Mouse (Mus musculus): Measurements from ENCODE around the gene Ndufa10. TPM values are rescaled to one million over a fixed set of nuclear protein-coding genes. Genes with fewer than 3 reads are reported as not detected.

The Ndufa10 gene
- polyA plus RNA-seq, 1 experiment from 2014 or later, result 309 TPM

GRCm38 (mm10) chr1:92468891-92469290, 4.8 kb downstream of the Ndufa10 start:
- no peaks in the 10 kb centered on the region for H3K27me3 ChIP-seq (ENCODE audit: control insufficient read depth, insufficient read depth, low read depth, low read length)
- no peak for ATAC-seq
- H3K4me2 ChIP-seq (ENCODE audit: low read length), result no peak overlapping the region
- no peaks in the 10 kb centered on the region for H3K9me3 ChIP-seq (replicated peaks; ENCODE audit: control insufficient read depth, low read length, poor library complexity, severe bottlenecking)
- H3K4me1 ChIP-seq (ENCODE audit: control insufficient read depth, insufficient read depth, low read length), result peaks cover 16% of the 10 kb centered on the region
- H3K9ac ChIP-seq (ENCODE audit: low read depth, low read length), result no peak overlapping the region
- peaks cover 31% of the 10 kb centered on the region for H3K36me3 ChIP-seq (ENCODE audit: control insufficient read depth, insufficient read depth, low read length)
- WGBS, result 94% methylated on average over 4 of the region's 4 CpGs
- H3K4me3 ChIP-seq (ENCODE audit: low read depth, low read length), result no peak overlapping the region
- H3K27ac ChIP-seq (ENCODE audit: low read length), result no peak overlapping the region

- 89% methylated on average over 6 of the region's 6 CpGs for WGBS
- Histone ChIP-seq H3K9me3 (replicated peaks; ENCODE audit: control insufficient read depth, low read length, poor library complexity, severe bottlenecking) (no peaks in the 10 kb centered on the region), H3K27ac (ENCODE audit: low read length) (no peak overlapping the region), H3K4me2 (ENCODE audit: low read length) (no peak overlapping the region), H3K4me3 (ENCODE audit: low read depth, low read length) (no peak overlapping the region), H3K27me3 (ENCODE audit: control insufficient read depth, insufficient read depth, low read depth, low read length) (no peaks in the 10 kb centered on the region), H3K4me1 (ENCODE audit: control insufficient read depth, insufficient read depth, low read length) (no peaks in the 10 kb centered on the region), H3K9ac (ENCODE audit: low read depth, low read length) (no peak overlapping the region), H3K36me3 (ENCODE audit: control insufficient read depth, insufficient read depth, low read length) (peaks cover 47% of the 10 kb centered on the region)
- ATAC-seq, result no peak
These were observed 15.2 kb downstream of the Ndufa10 start for GRCm38 (mm10) chr1:92458416-92458815.

GRCm38 (mm10) chr1:92457758-92458157, 15.9 kb downstream of the Ndufa10 start:
- ATAC-seq, result no peak

GRCm38 (mm10) chr1:92453751-92454445, 19.8 kb downstream of the Ndufa10 start:
- WGBS, result 80% methylated on average over 8 of the region's 8 CpGs
- H3K36me3 ChIP-seq (ENCODE audit: control insufficient read depth, insufficient read depth, low read length), result peaks cover 40% of the 10 kb centered on the region

More at GRCm38 (mm10) chr1:92457758-92458157, 15.9 kb downstream of the Ndufa10 start:
- H3K4me3 ChIP-seq (ENCODE audit: low read depth, low read length), result no peak overlapping the region
- H3K27ac ChIP-seq (ENCODE audit: low read length), result no peak overlapping the region
- no peaks in the 10 kb centered on the region for H3K9me3 ChIP-seq (replicated peaks; ENCODE audit: control insufficient read depth, low read length, poor library complexity, severe bottlenecking)
- H3K4me1 ChIP-seq (ENCODE audit: control insufficient read depth, insufficient read depth, low read length), result no peaks in the 10 kb centered on the region
- no peaks in the 10 kb centered on the region for H3K27me3 ChIP-seq (ENCODE audit: control insufficient read depth, insufficient read depth, low read depth, low read length)
- no peak overlapping the region for H3K9ac ChIP-seq (ENCODE audit: low read depth, low read length)
- peaks cover 43% of the 10 kb centered on the region for H3K36me3 ChIP-seq (ENCODE audit: control insufficient read depth, insufficient read depth, low read length)
- H3K4me2 ChIP-seq (ENCODE audit: low read length), result no peak overlapping the region

GRCm38 (mm10) chr1:92448293-92448692, 25.4 kb downstream of the Ndufa10 start:
- H3K4me2 ChIP-seq (ENCODE audit: low read length), result no peak overlapping the region
- peaks cover 35% of the 10 kb centered on the region for H3K36me3 ChIP-seq (ENCODE audit: control insufficient read depth, insufficient read depth, low read length)
- no peak overlapping the region for H3K9ac ChIP-seq (ENCODE audit: low read depth, low read length)
- H3K4me1 ChIP-seq (ENCODE audit: control insufficient read depth, insufficient read depth, low read length), result no peaks in the 10 kb centered on the region
- no peak overlapping the region for H3K27ac ChIP-seq (ENCODE audit: low read length)
- H3K4me3 ChIP-seq (ENCODE audit: low read depth, low read length), result no peak overlapping the region
- no peaks in the 10 kb centered on the region for H3K27me3 ChIP-seq (ENCODE audit: control insufficient read depth, insufficient read depth, low read depth, low read length)
- no peak for ATAC-seq
- H3K9me3 ChIP-seq (replicated peaks; ENCODE audit: control insufficient read depth, low read length, poor library complexity, severe bottlenecking), result no peaks in the 10 kb centered on the region
- 85% methylated on average over 3 of the region's 3 CpGs for WGBS

More at GRCm38 (mm10) chr1:92453751-92454445, 19.8 kb downstream of the Ndufa10 start:
- H3K4me1 ChIP-seq (ENCODE audit: control insufficient read depth, insufficient read depth, low read length), result no peaks in the 10 kb centered on the region
- H3K27me3 ChIP-seq (ENCODE audit: control insufficient read depth, insufficient read depth, low read depth, low read length), result no peaks in the 10 kb centered on the region
- no peak overlapping the region for H3K27ac ChIP-seq (ENCODE audit: low read length)
- no peak overlapping the region for H3K4me3 ChIP-seq (ENCODE audit: low read depth, low read length)
- no peak for ATAC-seq
- H3K4me2 ChIP-seq (ENCODE audit: low read length), result no peak overlapping the region
- no peak overlapping the region for H3K9ac ChIP-seq (ENCODE audit: low read depth, low read length)
- no peaks in the 10 kb centered on the region for H3K9me3 ChIP-seq (replicated peaks; ENCODE audit: control insufficient read depth, low read length, poor library complexity, severe bottlenecking)

- WGBS, result 56% methylated on average over 6 of the region's 6 CpGs
- Histone ChIP-seq H3K4me3 (ENCODE audit: low read depth, low read length) (no peak overlapping the region), H3K36me3 (ENCODE audit: control insufficient read depth, insufficient read depth, low read length) (peaks cover 9% of the 10 kb centered on the region), H3K27ac (ENCODE audit: low read length) (no peak overlapping the region), H3K4me1 (ENCODE audit: control insufficient read depth, insufficient read depth, low read length) (peaks cover 8% of the 10 kb centered on the region), H3K9ac (ENCODE audit: low read depth, low read length) (no peak overlapping the region), H3K27me3 (ENCODE audit: control insufficient read depth, insufficient read depth, low read depth, low read length) (no peaks in the 10 kb centered on the region), H3K9me3 (replicated peaks; ENCODE audit: control insufficient read depth, low read length, poor library complexity, severe bottlenecking) (no peaks in the 10 kb centered on the region), H3K4me2 (ENCODE audit: low read length) (no peak overlapping the region)
- ATAC-seq, result no peak
These were observed 32.1 kb downstream of the Ndufa10 start for GRCm38 (mm10) chr1:92441453-92442063.

- Histone ChIP-seq H3K4me1 (ENCODE audit: control insufficient read depth, insufficient read depth, low read length) (peaks cover 8% of the 10 kb centered on the region), H3K27me3 (ENCODE audit: control insufficient read depth, insufficient read depth, low read depth, low read length) (no peaks in the 10 kb centered on the region), H3K36me3 (ENCODE audit: control insufficient read depth, insufficient read depth, low read length) (peaks cover 4% of the 10 kb centered on the region), H3K4me2 (ENCODE audit: low read length) (no peak overlapping the region), H3K9ac (ENCODE audit: low read depth, low read length) (no peak overlapping the region), H3K4me3 (ENCODE audit: low read depth, low read length) (no peak overlapping the region), H3K27ac (ENCODE audit: low read length) (no peak overlapping the region), H3K9me3 (replicated peaks; ENCODE audit: control insufficient read depth, low read length, poor library complexity, severe bottlenecking) (no peaks in the 10 kb centered on the region)
- ATAC-seq, result no peak
- WGBS, result 92% methylated on average over 9 of the region's 9 CpGs
These were observed 33.5 kb downstream of the Ndufa10 start for GRCm38 (mm10) chr1:92440066-92440750.

- Histone ChIP-seq H3K4me2 (ENCODE audit: low read length) (no peak overlapping the region), H3K27ac (ENCODE audit: low read length) (peak overlapping the region; percentile 61), H3K4me1 (ENCODE audit: control insufficient read depth, insufficient read depth, low read length) (peaks cover 8% of the 10 kb centered on the region), H3K9me3 (replicated peaks; ENCODE audit: control insufficient read depth, low read length, poor library complexity, severe bottlenecking) (no peaks in the 10 kb centered on the region), H3K4me3 (ENCODE audit: low read depth, low read length) (no peak overlapping the region), H3K9ac (ENCODE audit: low read depth, low read length) (no peak overlapping the region), H3K27me3 (ENCODE audit: control insufficient read depth, insufficient read depth, low read depth, low read length) (no peaks in the 10 kb centered on the region), H3K36me3 (ENCODE audit: control insufficient read depth, insufficient read depth, low read length) (peaks cover 4% of the 10 kb centered on the region)
- WGBS, result 38% methylated on average over 9 of the region's 9 CpGs
- ATAC-seq, result peak; percentile 71
These were observed 35.9 kb downstream of the Ndufa10 start for GRCm38 (mm10) chr1:92437678-92438271.
